Mouse (Mus musculus): ENCODE results near the gene Arpc3.

DNA sequence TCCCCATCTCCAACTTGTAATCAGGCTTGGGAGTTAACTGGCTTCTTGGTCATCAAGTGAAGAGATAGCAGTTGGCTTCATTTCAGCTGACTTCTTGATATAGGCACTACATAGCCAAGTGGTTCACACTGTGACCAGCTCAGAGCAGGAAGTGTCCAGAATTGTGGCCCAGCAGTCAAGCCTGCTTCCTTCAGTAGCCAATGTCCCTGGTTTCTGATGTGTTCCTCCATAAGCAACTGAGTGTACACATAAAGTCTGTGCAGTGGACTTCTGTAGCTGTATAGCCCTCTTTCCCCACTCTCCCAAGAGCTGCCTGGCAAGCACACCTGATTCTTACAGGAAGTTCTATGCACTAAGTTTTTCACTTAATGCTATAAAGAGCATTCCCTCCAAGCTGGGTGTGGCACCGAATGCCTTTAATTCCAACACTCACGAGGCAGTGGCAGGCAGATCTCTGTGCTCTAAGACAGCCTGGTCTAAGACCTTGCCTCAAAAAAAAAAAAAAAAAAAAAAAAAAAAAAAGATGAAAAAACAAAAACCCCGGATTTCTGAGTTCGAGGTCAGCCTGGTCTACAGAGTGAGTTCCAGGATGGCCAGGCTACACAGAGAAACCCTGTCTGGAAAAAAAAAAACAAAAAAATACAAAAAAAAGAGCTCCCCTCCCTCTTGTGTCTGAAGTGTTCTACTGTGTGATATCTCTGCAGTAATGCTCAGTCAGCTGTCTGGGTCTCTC lies 14.4 kb upstream of the Arpc3 start:
- TF ChIP-seq CTCF (IDR thresholded peaks at IDR 0.05; ENCODE audit: extremely low read depth, insufficient read depth, low read length), result no peak
- no peak for TF ChIP-seq POLR2A (IDR thresholded peaks at IDR 0.05; ENCODE audit: extremely low read depth, insufficient read depth, low read length)

All from cortical plate, adult 2 months (tissue).